Mouse (Mus musculus): ENCODE results near the gene Zfhx3.
A peak's percentile ranks its signal among the peaks of the same experiment; 100 is the strongest.

The Zfhx3 gene

GRCm38 (mm10) chr8:108699011-108699410 lies 756.6 kb downstream of the Zfhx3 start:
- DNase-seq (ENCODE audit: low read depth) = no peak

DNA sequence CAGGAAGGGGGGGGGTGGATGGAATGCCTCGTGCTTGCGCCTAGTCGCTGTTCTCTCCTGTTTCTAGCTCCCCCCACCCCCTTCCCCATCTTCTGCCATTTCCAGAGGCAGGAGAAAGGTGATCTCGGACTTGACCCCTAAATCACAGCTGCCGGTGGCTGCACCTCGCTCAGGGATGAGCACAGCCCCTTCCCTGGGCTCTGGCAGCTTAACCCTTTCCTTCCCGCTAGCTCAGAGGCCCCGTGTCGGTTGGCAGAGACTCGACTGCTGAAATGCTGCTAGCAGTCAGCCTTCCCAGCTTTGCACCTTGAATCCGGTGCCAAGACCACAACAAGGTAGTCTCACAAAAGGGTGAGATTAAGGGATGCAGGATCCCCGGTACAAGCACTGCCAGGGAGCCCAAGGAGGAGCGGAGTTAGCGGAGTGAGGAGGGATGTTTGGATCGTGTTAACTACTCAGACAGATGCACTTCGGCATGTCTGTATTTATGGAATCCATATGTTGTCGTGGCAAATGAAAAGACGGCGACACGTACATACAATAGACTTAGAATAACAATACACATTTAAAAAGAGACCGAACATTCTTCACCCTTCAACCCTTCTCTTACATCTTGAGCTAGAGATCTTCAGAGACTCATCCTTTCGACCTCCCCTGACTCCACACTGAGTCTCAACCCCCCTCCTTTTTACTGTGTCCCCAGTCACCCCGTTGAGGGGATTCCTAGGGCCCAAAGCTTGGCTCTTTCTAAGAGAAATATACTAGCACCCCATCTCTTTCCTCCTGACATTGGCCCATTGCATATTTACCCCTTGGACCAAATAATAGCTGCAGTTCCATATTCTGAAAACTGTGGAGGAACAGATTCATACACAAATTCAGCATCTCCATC lies 757.3 kb downstream of the Zfhx3 start:
- DNase-seq (ENCODE audit: low read depth) = no peak

DNA sequence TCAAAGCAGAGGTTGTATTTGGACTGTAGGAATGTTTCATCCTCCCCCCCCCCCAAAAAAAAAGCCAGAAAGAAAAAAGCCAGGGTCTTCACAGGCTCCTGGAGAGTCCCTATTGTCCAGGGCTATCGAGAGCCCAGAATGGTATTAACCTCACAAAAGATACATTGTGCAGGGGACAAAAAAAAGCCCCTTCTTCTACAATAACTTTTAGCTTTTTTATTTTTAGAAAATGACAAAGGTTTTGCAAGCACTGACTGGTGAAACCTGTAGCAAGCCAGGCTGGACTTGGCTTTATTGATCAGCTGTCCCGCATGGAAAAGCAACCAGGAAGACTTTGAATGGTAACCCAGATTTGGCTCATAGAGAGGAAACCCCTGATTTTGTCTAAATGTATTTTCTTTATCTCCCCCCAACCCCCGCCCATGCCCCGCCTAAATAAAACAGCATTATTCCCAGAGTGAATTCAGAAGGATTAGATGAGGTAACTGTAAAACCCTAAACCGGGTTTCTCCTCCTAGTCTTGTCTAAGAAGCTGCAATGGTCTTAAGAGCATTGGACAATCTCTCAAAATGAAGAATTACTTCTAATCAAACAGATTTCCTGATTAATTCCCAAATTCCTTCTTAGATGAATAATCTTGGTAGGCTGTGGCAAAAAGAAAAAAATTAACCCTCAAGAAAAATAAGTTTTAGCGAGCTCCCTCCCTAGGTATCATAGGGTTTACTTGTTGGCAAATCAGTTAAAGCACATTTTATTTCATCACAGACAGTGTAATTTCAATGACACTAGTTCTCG lies 759.1 kb downstream of the Zfhx3 start:
- DNase-seq (ENCODE audit: low read depth) = no peak

DNA sequence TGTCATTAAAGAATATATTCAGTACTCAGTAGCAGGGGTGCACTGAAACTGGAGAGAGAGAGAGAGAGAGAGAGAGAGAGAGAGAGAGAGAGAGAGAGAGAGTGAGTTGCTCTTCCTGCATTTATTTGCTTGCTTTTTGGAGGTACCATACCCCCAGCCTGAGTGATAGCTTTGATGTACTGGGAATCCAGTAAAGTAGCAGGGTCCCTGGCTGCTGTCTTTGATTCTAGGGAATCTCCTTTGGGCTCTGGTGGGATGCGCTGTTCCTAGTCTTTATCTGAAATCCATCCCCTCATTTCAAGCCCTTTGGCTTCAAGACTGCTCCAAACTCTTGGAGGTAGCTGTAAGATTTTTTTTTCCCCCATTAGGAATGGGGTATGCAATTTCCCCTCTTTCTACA lies 759.8 kb downstream of the Zfhx3 start:
- no peak for DNase-seq (ENCODE audit: low read depth)

DNA sequence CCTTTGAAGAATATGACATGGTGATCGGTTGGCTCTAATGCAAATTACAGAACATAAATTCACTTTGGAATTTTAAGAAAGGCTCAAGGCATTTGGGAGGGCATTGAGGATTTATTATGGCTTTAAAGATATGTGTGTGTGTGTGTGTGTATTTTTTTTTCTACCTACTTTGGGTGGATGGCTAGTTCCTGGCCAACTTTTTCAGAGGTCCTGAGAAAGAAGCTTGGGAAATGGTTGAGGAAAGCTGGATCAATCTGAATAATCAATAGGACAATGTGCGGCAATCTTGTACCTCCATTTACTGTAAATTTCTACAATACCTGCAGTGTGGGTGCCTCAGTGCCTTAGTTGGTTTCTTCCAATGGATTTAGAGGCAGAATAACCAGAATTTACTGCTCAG lies 763.3 kb downstream of the Zfhx3 start:
- no peak for DNase-seq (ENCODE audit: low read depth)

DNA sequence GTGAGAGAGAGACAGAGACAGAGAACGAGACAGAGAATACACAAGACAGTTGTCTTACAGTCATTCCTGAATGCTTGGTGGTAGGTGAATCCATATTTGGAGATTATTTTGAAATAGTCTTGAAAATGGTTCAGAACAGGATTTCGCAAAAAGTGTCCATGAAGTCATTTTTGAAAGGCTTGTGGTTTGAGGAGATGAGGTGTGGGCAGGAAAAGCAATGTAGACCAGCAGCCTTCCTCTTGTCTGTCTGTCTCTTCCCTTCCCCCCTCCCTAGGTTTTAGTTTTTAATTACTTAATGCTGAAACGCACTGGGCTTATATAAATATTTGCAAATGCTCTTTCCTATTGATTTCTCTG lies 764.0 kb downstream of the Zfhx3 start:
- peak; percentile 78 for DNase-seq (ENCODE audit: low read depth)

GRCm38 (mm10) chr8:108706848-108707541 lies 764.6 kb downstream of the Zfhx3 start:
- no peak for DNase-seq (ENCODE audit: low read depth)

GRCm38 (mm10) chr8:108707576-108708281 lies 765.3 kb downstream of the Zfhx3 start:
- peak; percentile 87 for DNase-seq (ENCODE audit: low read depth)

GRCm38 (mm10) chr8:108708833-108709387 lies 766.5 kb downstream of the Zfhx3 start:
- DNase-seq (ENCODE audit: low read depth) = no peak

DNA sequence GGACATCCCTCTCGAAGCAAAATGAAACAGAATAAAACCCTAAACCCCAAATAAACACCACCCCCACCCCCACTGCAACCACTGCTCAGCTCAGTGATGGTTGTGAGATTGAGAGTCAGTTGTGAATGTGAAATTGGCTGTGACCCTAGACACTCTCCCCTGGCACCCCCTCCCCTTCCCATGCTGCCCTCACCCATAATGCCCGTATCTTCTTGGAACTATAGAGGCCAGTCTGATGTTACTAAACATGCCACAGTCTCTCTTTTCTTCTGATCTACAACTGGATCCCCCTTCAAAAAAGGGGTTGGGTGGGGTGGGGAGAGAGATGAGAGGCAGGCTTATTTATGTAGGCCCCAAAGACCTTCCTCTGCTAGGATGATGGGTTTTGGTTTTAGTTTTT lies 767.0 kb downstream of the Zfhx3 start:
- DNase-seq (ENCODE audit: low read depth) = no peak

GRCm38 (mm10) chr8:108709928-108710606 lies 767.6 kb downstream of the Zfhx3 start:
- DNase-seq (ENCODE audit: low read depth) = no peak

- DNase-seq (ENCODE audit: low read depth) = peak; percentile 38
Observed at GRCm38 (mm10) chr8:108710607-108711489, 768.4 kb downstream of the Zfhx3 start.

GRCm38 (mm10) chr8:108711490-108711793 lies 769.0 kb downstream of the Zfhx3 start:
- DNase-seq (ENCODE audit: low read depth) = no peak

- DNase-seq (ENCODE audit: low read depth) = peak; percentile 59
Observed at GRCm38 (mm10) chr8:108712001-108712411, 769.6 kb downstream of the Zfhx3 start.

GRCm38 (mm10) chr8:108712607-108713006 lies 770.2 kb downstream of the Zfhx3 start:
- no peak for DNase-seq (ENCODE audit: low read depth)

GRCm38 (mm10) chr8:108713346-108714142 lies 771.1 kb downstream of the Zfhx3 start:
- no peak for DNase-seq (ENCODE audit: low read depth)

DNA sequence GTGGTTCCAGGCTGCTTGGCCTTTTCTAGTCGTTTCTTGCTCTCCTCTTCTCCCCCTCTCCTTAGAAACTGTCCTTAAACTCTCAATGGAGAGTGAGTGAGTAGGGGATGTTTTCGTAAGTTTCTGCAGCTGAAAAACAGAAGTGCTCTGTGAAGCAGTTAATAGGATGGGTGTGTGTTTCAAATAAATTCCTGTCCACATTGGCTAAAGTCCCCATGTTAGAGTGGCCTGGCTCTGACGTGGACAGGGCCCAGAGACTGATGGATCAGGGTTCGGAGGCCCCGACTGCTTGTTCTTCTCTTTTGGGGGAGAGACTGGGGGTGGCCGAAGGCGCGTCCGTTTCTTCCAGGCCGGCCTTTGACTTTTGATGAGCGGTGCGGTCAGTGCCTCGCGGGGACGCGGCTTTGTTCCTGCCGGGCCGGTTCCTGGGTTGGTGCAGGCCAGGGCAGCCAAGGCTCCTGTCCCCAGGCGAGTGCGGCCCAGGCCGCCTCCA lies 771.7 kb downstream of the Zfhx3 start:
- peak; percentile 65 for DNase-seq (ENCODE audit: low read depth)

DNA sequence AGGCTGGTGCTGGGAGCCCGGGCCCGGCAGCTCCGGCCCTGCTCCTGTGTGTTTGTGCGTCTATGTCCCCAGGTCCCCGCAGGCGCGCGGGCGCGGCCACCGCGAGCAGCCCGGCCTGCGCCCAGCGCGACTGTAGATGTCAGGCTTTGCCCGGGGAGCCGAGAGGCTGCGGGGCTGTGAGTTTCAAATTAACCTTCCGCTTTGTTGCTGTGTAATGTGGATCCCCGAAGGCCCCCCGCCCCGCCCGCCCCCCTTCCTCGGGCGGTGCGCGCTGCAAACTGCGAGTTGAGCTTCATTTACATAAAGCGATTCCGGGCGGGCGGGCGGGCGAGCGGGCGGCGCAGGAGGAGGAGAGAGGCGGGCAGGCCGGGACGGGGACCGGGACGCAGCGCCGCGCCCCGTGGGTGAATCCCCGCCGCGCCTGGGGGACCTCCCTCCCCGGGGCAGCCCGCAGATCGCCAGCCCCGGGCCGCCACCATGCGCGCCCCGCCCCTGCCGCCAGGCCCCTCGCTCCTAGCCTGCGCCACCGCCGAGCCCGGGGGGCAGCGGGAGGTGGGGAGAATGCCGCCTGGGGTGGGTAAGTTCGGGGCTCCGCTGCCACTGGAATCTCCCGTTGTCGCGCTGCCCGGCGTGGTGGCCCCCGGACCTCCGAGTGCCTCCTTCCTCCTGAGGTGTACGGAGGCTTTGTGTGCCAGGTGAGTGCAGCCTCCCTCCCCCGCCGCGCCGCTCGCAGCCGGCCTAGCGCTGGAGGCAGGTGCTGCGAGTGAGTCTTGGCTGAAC lies 772.4 kb downstream of the Zfhx3 start:
- DNase-seq (ENCODE audit: low read depth) = peak; percentile 84

Data from NIH3T3 (cell line).